Mouse (Mus musculus) urinary bladder, postnatal 14 days (tissue): Measurements from ENCODE around the gene Vps13a.
"Not testable (repeated sequence)": the region's sequence is repeated elsewhere in the genome, so short reads cannot be mapped to it uniquely, and the experiment has no call there.

ENCODE experiments used
- DNase-seq: peaks from one replicate; pipeline ENCODE4 v3.0.0; 2021; ENCODE audit warnings: low spot score

Gene Vps13a

DNA sequence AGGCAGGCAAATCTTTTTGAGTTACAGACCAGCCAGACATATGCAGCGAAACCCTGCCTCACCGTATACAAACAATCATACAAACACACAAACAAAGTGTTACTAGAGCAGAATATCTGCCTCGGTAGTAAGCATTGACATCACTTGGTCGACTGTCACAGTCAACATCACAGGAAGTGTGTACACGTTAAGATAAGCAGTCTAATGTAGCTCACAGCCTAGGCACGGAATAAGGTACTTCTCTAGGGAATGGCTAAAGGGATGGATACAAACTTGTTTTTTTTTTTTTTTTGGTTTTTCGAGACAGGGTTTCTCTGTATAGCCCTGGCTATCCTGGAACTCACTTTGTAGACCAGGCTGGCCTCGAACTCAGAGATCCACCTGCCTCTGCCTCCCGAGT lies 23.3 kb downstream of the Vps13a start:
- not testable (repeated sequence) for DNase-seq

DNA sequence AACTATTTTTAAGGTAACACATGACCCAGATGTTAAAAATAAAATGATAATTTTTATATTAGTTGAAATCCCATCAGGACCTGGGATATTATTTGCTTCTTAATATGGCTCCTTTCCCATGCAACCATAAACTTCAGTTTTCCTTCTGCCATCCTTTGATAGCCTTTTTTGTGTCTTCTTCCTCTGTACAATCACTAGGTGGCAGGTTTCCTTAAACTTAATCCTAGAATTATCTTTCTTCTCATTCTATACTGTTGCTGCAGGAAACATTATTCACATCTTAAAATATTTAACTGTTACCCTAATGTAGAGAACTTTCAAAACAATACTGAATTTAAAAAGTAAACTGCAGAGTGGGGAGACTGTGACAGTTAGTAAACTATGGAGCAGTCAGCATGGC lies 24.9 kb downstream of the Vps13a start:
- no peak for DNase-seq

DNA sequence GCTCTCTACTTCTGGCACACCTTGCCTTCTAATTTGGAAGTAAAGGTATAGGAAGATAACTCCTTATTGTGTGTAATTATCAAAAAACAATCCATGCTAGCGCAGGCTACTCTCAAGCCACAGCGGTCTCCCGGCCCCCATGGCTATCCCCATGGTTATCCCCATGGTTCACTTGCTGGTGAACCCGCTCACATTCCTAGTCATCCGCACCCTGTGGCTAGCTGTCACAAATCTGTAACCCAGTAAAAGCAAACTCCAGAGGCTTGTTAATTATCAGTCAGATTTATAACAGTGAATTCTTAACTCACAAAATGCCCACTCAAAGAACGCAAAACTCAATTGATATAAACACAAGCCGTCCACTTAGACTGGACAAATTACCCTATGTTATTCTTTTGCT lies 25.5 kb downstream of the Vps13a start:
- DNase-seq: no peak

DNA sequence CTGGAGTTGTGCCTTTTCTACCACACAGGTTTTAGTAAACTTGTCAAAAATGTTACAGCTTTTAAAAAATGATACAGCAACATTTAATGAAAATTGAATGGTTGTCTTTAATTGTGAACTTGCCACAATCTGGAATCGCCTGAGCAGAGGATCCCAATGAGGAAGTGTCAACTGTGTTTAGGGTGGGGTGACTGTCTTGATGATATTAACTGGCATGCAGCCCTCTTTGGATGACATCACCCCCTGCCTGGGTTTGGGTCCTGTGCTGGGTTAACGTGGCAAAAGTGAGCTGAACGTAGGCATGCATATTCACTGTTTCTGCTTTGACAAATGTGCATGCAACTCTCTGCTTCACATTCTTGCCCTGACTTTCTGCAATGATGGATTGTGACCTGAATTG lies 27.6 kb downstream of the Vps13a start:
- DNase-seq: no peak

DNA sequence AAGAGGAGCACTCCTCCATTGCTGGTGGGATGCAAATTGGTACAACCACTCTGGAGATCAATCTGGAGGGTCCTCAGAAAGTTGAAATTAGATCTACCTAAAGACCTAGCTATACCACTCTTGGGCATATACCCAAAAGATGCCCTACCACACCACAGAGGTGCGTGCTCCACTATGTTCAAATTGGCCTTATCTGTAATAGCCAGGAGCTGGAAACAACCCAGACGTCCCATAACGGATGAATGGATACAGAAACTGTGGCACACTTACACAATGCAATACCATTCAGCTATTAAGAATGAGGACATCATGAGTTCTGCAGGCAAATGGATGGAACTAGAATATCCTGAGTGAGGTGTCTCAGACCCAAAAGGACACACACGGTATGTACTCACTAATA lies 43.9 kb downstream of the Vps13a start:
- no peak for DNase-seq

DNA sequence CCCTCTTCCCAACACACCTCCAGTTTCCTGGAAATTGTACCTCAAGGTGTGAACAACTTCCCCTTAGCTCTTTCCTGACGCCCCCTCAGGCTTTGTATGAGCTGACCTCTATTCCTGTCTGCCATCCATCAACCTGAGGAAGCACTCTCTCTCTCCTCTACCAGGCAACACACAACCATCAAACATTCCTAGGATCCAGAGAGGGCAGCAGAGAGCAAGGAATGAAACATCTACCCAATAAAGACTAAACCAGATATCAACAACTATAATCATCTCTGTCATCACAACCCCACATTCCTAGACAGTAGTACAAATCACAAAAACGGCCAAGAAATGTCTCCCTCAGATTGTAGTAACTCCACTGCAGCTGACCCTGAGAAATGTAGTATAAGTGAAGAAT lies 52.0 kb downstream of the Vps13a start:
- no peak for DNase-seq

DNA sequence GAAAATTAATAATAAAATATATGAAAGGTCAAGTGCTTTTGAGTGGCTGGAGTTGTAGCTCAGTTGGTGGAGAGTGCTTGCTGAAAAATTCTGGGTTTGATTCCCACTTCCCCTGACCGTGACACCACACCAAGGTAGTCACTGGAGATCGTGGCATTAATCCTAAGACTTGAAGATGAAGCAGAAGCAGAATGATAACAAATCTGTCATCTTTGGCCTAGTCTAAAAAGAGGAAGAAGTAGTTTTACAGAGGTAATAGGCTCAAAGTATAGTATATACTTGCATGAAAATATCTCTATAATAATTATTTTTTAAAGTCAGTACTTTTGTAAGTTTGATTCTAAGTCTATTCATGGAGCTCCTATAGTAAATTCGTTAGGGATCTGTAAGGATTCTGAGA lies 65.5 kb downstream of the Vps13a start:
- DNase-seq: no peak

DNA sequence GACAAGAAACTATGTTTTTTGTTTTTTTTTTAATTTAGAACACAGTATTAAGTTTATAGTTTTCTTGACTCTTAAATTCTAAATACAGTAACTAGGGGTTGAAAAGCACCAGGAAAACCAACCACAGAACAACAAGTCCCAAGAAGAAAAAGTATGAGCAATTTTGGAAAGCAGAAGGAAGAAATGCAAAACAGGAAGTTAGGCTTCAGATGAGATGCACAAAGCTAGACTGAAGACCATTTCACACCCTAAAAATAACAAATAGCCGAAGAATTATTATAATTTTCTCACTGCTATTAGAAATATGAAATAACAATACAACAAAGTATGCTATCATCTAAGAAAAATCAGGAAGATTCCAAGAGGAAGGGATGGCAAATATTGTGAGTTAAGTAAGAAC lies 78.9 kb downstream of the Vps13a start:
- no peak for DNase-seq

DNA sequence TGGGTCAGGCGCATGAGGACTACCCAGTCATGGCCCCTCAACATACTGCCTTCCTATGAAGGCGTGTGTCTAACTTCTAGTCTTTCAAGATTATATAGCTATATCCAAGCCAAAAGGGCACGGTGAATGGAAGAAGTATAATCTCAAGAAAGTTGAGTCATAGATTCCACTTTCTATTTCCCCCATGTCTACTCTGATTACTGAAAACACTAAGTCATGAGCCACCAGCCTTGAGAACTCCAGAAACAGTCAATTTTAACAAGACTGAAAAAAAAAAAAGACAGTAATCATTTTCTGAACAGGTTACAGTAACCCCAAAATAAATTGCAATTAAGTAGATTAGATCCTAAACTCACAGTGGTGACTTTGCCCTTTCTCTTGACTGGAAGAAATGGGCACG lies 95.8 kb downstream of the Vps13a start:
- DNase-seq: no peak

DNA sequence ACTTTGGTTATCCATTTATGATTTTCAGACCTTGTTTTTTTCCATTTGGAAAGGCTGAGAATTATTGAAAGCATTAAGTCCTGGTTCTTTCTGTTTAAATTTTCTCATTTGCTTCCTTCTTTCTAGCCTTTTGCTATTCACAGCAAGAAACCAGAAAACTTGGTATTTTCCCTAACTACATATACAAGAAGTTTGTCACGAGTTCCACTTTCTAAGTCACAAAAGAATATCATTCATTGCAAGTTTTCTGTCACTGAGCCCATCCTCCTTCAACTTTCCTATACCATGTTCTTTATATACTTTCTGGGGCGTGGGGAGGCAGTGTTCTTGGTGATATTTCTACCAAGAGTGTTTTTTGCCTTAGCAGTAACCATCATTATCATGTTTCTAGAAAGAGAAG lies 96.5 kb downstream of the Vps13a start:
- DNase-seq: no peak

DNA sequence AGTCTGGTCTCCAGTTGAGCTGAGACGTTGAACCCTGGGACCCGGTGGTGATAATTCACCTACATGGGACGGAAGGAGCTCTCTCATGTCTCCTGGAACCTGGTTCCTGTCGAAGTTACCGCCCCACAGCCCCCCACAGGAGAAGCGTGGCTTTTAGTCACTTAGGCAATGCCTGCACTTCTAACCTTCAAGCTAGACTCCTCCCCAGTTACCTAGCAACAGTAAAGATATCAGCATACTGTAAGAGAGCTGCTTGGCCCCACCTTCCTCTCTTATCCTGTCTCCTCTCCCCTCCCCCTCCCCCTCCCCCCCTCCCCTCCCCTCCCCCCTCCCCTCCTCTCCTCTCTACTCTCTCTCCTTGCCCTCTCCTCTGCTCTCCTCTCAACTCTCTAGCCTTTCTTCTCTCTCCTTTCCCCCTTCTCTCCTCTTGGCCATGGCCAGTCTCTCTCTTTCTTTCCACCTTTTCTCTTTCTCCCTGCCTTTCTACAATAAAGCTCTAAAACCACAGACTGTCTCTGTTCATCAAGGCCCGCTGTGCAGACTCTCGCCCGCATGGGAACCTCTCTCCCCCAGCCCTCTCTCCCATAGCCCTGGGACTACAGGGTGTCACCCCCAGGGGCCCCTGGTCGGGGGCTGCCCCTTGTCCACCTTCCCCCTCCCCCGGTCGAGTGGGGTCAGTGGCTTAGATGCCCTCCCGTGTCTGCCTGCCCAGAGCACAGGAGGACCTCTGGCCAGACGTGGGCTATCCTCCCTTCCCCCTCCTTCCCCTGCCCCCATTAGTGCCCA lies 154.9 kb downstream of the Vps13a start:
- DNase-seq: no peak

DNA sequence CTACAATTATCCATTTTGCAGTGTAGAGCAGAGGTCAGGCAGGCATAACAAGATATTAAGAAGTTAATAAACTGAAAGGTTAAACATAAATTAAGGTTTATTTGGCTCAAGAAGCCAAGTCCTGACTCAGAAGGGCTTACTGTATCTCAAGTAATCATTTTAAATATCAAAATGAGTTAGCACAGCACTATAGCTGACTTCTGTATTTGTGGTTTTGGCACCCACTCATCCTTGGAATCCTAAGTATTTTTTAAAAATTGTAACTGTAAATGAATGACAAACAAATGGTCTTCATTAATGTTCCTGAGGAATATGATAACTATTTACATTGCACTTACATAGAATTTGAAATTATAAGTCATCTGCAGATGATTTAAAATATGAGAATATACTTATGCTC lies 155.7 kb downstream of the Vps13a start:
- DNase-seq: no peak

DNA sequence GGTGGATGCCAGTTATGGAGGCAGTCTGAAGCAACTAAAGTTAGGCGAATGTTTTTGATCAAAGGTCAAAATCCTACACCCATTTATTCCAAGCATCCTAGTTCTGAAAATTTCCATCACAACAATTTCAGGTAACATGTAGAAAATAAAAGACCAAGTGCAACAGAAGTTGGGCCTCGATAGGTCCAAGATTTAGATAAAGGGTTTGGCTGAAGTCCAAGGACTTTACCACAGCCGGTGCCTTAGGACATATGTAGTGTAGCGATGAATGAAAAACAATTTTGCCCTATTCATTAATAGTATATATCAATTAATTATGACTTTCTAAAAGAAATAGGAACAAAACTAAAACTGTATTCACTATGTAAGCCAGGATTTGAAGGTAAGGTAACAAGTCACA lies 157.6 kb downstream of the Vps13a start:
- DNase-seq: no peak

DNA sequence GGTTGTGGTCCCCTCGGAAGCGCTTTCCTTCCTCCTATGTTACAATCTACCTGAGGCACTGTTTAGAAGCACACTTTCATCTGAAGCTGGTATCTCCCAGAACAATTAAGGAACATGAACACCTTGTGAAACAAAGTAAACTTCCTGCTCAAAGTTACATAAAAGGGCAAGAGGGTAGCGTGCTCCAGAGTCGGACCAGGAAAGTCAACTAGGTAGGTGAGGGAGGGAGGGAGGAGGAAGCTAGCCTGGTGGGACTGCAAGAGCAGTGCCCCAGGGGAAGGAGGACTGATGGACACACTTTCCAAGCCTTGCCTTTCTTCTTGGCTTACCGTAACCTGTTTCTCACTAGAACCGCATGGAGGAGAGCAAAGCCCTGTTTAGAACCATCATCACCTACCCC lies 173.1 kb downstream of the Vps13a start:
- DNase-seq: no peak

DNA sequence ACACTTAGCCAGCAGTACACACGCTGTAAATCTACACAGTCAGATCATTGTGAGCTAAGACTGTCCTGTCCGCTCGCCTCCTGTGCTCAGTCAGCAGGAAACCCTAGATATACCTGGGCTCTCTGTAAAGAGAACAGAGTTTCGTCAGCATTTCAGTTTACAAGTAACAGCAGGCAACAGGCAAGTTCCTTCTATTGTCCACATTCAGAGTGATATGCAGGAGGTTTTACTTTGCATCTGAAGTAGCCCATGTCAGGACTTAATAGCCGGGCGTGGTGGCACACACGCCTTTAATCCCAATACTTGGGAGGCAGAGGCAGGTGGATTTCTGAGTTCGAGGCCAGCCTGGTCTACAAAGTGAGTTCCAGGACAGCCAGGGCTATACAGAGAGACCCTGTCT lies 178.7 kb downstream of the Vps13a start:
- DNase-seq: no peak

DNA sequence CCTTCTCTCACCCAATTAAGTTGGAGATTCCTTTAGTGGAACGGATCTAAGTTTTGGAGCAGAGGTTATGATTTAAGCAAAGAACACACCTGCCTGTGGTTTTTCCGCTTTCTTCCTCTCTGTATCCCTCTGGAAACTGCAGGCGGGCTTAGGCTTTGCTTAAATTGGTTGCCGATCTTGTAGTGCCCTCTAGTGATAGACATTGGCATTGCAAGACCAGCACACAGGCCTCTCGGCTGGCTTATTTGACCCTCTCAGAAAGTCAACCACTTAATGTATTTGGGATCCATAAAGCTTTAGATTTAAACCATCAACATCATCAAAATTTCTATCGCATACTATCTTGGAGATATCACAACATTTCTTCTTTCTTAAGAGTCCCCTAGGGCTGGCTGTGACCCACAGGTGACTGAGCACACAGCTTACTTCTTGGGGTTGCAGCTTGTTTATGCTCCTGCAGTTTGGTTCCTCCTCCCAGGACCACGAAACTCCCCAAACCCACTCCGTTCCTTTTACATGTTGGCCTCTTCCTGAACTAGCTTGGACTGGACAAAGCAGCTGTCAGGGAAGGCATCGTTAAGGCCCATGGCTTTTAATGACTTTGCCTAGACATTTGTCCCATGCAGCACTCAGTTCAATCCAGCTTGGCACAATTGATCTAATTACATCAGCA lies 181.3 kb downstream of the Vps13a start:
- DNase-seq: peak; percentile 75

DNA sequence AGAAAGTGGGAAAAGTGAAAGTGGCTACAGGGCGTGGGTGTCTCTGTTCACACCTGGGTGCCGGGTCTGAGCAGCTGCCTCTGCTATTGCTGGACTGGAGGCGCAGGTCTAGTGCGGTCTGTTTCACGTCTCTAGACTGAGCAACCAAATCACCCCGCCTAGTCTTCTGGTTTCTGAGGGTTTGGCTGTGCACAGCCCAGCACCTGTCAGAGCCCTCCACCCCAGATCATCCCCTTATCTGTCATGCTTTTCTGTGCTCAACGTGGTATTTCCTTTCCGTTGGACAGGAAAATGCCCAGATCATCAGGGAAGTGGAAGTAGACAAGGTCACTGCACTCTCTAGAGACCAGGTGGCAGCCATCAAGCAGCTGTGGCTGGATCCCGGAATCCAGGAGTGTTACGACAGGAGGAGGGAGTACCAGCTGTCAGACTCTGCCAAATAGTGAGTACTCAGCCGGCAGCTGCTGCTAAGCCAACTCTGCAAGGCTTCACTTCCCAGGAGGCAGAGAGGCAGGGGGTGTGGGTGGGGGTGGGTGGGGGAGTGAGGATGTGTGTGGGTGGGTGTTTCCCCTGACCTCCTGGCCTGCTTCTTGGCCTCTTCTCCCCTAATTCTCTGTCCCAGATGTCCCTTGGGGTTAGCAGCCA lies 182.0 kb downstream of the Vps13a start:
- DNase-seq: peak; percentile 11

DNA sequence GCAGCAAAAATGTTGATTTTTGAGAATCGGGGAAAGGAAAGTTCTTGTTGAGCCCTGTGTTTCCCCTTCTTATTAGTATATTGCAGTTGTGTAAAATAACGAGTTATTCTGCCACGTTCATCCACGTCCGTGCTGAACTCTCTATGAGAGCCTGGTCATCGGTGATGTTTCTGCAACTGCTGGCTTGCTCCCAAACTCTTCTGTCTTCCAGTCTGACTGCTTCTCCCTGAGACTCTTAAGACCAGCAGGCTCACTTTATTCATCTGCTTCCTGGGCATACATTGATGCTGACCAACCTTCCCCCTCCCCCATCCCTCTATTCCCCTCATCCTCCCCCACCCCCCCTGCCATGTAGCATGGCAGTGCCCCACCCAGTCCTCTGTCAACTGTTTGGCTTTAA lies 183.5 kb downstream of the Vps13a start:
- no peak for DNase-seq

DNA sequence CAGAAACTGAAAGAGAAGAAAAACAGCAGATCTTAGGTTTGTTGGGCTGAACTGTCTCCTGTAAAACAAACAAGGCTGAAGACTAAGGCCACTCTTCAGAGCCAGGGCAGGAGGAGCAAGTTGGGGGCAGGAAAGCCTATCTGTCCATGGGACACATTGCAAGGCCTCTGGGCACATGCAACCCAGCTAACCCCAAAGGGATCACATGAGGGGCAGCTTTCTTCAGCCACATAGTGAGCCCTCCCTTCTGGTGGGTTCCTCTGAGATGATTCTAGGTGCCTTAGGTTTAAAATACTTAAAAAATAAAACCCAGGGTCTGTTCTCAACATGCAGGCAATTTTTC lies 186.8 kb downstream of the Vps13a start:
- no peak for DNase-seq

DNA sequence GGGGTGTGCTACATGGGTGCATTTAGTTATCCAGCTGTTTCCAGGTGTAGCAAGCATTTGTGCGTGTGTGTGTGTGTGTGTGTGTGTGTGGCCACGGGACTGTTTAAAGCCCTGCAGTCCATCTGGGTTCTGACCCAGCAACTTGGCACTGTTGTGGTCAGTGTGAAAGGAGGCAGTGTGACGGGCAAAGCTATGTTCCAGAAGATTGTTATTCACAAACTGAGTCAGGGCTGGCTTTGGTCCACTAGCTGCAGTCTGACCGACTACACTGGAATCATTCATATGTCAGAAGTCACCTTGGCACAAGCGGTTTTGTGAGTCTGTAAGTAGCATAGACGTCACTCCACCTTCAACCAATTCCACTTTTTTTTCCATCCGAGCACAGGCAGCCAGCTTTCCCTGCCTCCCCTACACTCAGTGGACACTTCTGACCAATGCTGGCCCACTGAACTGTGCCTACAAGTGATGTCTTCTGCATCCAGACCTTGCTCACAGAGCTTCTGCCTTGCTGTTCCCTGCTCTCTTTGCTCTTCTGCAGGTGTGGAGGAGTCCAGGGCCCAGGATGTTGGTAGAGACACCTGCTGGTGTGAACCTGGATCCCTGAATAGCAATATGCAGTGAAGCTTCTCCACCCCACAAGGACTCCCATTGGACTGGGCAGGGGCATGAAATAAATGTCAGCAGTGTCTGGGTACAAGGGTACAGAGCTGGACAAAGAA lies 187.3 kb downstream of the Vps13a start:
- no peak for DNase-seq

DNA sequence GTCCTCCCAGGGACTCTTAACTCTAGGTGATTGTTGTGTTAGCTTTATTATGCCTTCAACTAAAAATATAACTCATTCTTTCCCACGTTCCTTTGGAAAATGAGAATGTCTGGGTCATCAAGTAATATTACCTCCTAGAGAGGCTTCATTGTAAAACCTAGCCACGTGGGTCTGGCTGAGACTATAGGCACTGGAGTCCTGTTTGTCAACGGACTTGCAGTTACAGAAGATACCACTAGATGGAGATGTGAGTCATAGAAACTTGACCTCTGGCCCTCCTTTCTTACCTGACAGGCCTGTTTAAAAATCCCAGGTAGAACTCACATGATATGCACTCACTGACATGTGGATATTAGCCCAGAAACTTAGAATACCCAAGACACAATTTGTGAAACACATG lies 195.4 kb downstream of the Vps13a start:
- DNase-seq: no peak

DNA sequence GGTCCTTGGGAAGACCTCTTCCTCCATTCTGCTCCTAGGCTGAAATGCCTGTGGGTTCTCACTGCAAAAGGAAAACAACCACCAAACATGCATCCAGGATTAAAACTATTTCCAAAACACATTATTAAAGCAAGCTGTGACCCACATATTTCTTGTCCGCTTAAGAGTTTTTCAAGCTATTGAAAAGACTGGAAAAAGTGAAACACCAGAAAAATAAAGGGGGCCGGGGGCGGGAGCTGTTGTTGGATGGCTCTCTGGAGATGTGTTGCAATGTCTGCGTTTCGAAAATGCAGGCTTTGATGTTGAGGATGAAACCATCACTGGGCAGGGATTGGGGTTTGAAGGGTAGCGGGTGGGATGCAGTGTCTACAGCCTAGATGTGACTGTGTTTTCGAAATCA lies 196.2 kb downstream of the Vps13a start:
- no peak for DNase-seq

DNA sequence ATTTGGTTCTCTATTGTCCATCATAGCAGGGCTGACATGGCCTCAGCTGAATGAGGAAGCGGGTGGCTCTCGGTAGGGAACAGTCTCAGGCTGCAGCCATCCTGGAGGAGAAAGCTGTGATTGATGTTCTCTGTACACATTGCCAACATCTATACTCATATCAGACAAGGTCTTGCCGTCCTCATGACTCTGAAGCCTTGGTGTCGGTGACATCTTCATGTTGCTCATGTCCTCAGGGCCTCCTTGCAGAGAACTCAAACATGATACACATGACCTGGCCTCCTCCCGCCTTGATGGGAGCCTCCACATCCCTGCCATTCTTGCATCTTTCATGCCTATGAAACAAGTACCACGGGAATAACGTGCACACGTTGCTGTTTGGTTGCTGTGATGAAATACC lies 200.2 kb downstream of the Vps13a start:
- DNase-seq: no peak
